Mouse (Mus musculus): ENCODE measurements around the gene Ifna9.

DNA sequence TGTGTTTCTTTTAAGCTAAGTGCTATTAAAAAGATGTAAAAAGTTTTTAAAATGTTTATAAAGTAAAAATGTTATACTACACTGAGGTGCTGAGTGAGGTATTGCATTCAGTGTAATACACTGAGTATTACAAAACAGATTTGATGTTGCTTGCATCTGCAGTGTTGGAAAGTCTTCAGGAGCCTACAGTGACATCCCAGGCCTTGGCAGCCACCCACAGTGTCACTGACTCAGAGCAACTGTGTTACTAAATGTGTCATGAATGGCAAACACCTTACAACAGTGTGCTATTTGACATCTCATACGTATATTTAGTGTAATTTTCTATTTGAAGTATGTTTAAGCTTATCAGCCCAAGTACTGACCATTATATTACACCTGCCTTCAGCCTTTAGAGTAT, 44.2 kb downstream of the Ifna9 start:
- TF ChIP-seq CTCF (conservative IDR thresholded peaks at IDR 0.05; ENCODE audit: insufficient read depth, insufficient read length, low read depth, low read length) (no peak), POLR2A (IDR thresholded peaks at IDR 0.05; ENCODE audit: low read depth, low read length) (no peak)
